Mouse (Mus musculus) frontal cortex, postnatal 25 days (tissue): Measurements from ENCODE around the gene Kcnk12.

Experiments
- DNase-seq, 2 experiments: peaks; one replicate each; pipeline ENCODE4 v3.0.0; 2022; ENCODE audit warnings: low spot score in 2 of 2

The Kcnk12 gene

GRCm38 (mm10) chr17:87797688-87798291 is at the start of gene Kcnk12:
Gene Kcnk12 (minus strand): TSS chr17:87797994.
- DNase-seq = peak; percentile 37 to 64

GRCm38 (mm10) chr17:87842156-87842555 is 44.4 kb upstream of the Kcnk12 start:
- no peak for DNase-seq

- DNase-seq = no peak
Measured at GRCm38 (mm10) chr17:87840079-87840478, 42.3 kb upstream of the Kcnk12 start.

GRCm38 (mm10) chr17:87834850-87835249 is 37.1 kb upstream of the Kcnk12 start:
- DNase-seq = no peak

- DNase-seq = peak in 1 of 2 experiments; percentile 13
Measured at GRCm38 (mm10) chr17:87826909-87827308, 29.1 kb upstream of the Kcnk12 start.

GRCm38 (mm10) chr17:87826036-87826560 is 28.3 kb upstream of the Kcnk12 start:
- no peak for DNase-seq

- no peak for DNase-seq
Measured at GRCm38 (mm10) chr17:87825454-87826008, 27.7 kb upstream of the Kcnk12 start.

GRCm38 (mm10) chr17:87823031-87823430 is 25.2 kb upstream of the Kcnk12 start:
- DNase-seq = no peak

GRCm38 (mm10) chr17:87809556-87809955 is 11.8 kb upstream of the Kcnk12 start:
- DNase-seq = no peak

GRCm38 (mm10) chr17:87799948-87800340 is 2.1 kb upstream of the Kcnk12 start:
- no peak for DNase-seq

- DNase-seq = no peak
Measured at GRCm38 (mm10) chr17:87799212-87799947, 1.6 kb upstream of the Kcnk12 start.

GRCm38 (mm10) chr17:87798423-87798941 is 688 bp upstream of the Kcnk12 start:
- DNase-seq = peak in 1 of 2 experiments; percentile 19

GRCm38 (mm10) chr17:87796881-87797416 is 845 bp downstream of the Kcnk12 start:
- peak in 1 of 2 experiments; percentile 12 for DNase-seq

GRCm38 (mm10) chr17:87795927-87796714 is 1.7 kb downstream of the Kcnk12 start:
- DNase-seq = no peak

GRCm38 (mm10) chr17:87794801-87795200 is 3.0 kb downstream of the Kcnk12 start:
- no peak for DNase-seq

- DNase-seq = no peak
Measured at GRCm38 (mm10) chr17:87793331-87793730, 4.5 kb downstream of the Kcnk12 start.

- no peak for DNase-seq
Measured at GRCm38 (mm10) chr17:87792623-87793315, 5.0 kb downstream of the Kcnk12 start.

GRCm38 (mm10) chr17:87791517-87792098 is 6.2 kb downstream of the Kcnk12 start:
- peak in 1 of 2 experiments; percentile 17 for DNase-seq

GRCm38 (mm10) chr17:87790661-87791060 is 7.1 kb downstream of the Kcnk12 start:
- DNase-seq = no peak

- DNase-seq = no peak
Measured at GRCm38 (mm10) chr17:87788216-87788615, 9.6 kb downstream of the Kcnk12 start.
